Mouse (Mus musculus) hindbrain, embryonic 10.5 days (tissue): ENCODE measurements around the gene Ppfibp1. TPM values are rescaled to one million over a fixed set of nuclear protein-coding genes. Genes with fewer than 3 reads are reported as not detected.
"Not testable (repeated sequence)": the region's sequence is repeated elsewhere in the genome, so short reads cannot be mapped to it uniquely, and the experiment has no call there.

Experiments
- DNase-seq: peaks from one replicate; pipeline ENCODE4 v3.0.0-alpha.2; 2017; ENCODE audit warnings: low spot score
- H3K27ac ChIP-seq: fragments of 300-500 bp; sonication (generic); 2 replicates; pipeline ENCODE4 v1.5.1; 2016; ENCODE audit warnings: mild to moderate bottlenecking, moderate library complexity
- H3K27me3 ChIP-seq: fragments of 300-500 bp; sonication (generic); 2 replicates; pipeline ENCODE4 v1.6.1; 2016; ENCODE audit warnings: mild to moderate bottlenecking; ENCODE audit not compliant: poor library complexity, insufficient read depth, severe bottlenecking
- H3K36me3 ChIP-seq: fragments of 300-500 bp; sonication (generic); 2 replicates; pipeline ENCODE4 v1.6.1; 2016; ENCODE audit warnings: mild to moderate bottlenecking, moderate library complexity
- H3K4me1 ChIP-seq: fragments of 300-500 bp; sonication (generic); replicated peaks from 2 replicates; pipeline ENCODE4 v1.6.1; 2016; ENCODE audit warnings: mild to moderate bottlenecking
- H3K4me3 ChIP-seq: fragments of 300-500 bp; sonication (generic); 2 replicates; pipeline ENCODE4 v1.5.1; 2016; ENCODE audit warnings: mild to moderate bottlenecking, moderate library complexity
- H3K9me3 ChIP-seq: fragments of 300-500 bp; sonication (generic); 2 replicates; pipeline ENCODE4 v1.6.1; 2016; ENCODE audit warnings: mild to moderate bottlenecking, moderate library complexity
- WGBS: fragments of 180-500 bp; shearing (Covaris S2); methylation state at CpG from one replicate; pipeline ENCODE4 v1.1.7; 2016; 5-methylcytosine and 5-hydroxymethylcytosine counted together
- polyA plus RNA-seq: library from polyadenylated mRNA; unstranded; fragments of >200 nt; fragmentation: Nextera tagmentation; extraction: Ambion mirVana; gene quantifications from 2 replicates; pipeline ENCODE4 v1.2.1, GENCODE M21; 2016

Gene Ppfibp1
- polyA plus RNA-seq, 1 experiment from 2014 or later = 26.8 TPM

DNA sequence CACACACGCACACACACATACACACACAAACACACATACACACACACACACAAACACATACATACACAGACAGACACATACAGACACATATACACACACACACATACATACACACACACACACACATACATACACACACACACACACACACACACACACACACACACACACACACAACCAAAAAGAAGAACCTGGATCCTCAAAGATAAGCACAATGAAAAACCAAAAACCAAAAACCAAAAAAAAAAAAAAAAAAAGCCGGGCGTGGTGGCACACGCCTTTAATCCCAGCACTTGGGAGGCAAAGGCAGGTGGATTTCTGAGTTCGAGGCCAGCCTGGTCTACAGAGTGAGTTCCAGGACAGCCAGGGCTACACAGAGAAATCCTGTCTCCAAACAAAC lies 23.9 kb upstream of the Ppfibp1 start:
- H3K4me1 ChIP-seq, H3K27ac ChIP-seq, DNase-seq, H3K27me3 ChIP-seq, H3K9me3 ChIP-seq, H3K4me3 ChIP-seq, H3K36me3 ChIP-seq: not testable (repeated sequence)
- WGBS = 91% methylated on average over 5 of the region's 5 CpGs

DNA sequence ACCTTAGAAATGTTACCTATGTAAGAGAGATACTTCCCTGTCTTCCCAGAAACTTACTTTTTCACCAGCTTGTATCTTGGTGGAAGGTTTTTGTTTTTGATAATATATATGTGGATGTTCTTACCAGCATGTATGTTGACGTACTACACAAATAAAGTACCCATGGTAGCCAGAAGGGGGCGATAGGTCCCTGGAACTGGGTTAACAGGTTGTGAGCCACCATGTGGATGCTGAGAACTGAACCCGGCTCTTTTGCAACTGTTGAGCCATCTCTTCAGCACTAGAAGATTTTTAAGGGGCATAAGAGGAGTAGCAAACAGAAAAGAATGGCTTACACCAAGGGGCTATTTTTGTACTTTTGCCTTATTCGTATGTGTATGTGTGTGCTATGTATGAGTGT lies 22.6 kb upstream of the Ppfibp1 start:
- 82% methylated on average over 4 of the region's 4 CpGs for WGBS
- no peak overlapping the region for H3K27ac ChIP-seq

DNA sequence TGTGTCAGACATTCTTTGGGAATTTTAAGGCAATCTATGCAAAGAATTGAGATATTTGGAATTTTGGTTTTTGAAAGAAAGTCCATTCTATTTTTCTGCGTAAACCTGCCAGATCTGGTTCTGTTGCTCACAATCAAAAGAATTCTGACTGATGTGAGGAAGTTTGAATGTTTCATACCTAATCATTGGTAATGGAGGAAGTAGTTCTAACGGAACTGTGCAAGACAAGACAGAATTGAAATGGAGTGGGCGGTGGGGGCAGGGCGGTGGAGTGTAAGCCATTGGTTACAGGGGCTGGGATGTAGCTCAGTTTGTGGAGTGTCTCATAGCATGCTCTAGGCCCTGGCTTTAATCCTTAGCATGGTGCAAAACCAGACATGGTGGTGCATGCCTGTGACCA lies 16.3 kb upstream of the Ppfibp1 start:
- WGBS = 91% methylated on average over 4 of the region's 4 CpGs
- Histone ChIP-seq H3K27me3 (no peaks in the 10 kb centered on the region), H3K9me3 (peaks cover 5% of the 10 kb centered on the region), H3K27ac (no peak overlapping the region), H3K4me3 (no peak overlapping the region), H3K4me1 (no peaks in the 10 kb centered on the region), H3K36me3 (no peaks in the 10 kb centered on the region)
- no peak for DNase-seq

More for the DNA sequence above, 22.6 kb upstream of the Ppfibp1 start:
- Histone ChIP-seq H3K36me3 (no peaks in the 10 kb centered on the region), H3K9me3 (no peaks in the 10 kb centered on the region), H3K27me3 (no peaks in the 10 kb centered on the region), H3K4me1 (no peaks in the 10 kb centered on the region), H3K4me3 (no peak overlapping the region)
- DNase-seq = no peak

DNA sequence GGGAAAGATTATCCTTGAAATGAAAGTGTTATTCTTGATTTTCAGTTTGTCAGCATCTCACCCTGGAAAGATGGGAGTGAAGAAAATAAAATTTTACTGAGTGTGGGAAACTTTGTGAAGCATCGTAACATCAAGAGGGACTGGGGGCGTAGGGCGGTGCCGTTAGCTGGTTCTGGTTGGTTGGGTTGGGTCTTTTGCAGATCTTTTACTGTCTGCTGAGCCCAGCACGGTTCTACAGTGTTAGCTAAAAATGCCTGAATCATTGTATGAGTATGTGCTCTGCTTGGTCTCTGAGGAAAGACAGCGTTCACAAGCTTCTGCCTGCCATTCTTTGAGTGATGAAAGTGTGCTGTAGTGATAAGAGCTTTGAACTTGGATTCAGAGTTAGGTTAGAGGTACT lies 13.9 kb upstream of the Ppfibp1 start:
- WGBS = 83% methylated on average over 6 of the region's 6 CpGs
- no peak for DNase-seq
- no peak overlapping the region for H3K4me3 ChIP-seq

DNA sequence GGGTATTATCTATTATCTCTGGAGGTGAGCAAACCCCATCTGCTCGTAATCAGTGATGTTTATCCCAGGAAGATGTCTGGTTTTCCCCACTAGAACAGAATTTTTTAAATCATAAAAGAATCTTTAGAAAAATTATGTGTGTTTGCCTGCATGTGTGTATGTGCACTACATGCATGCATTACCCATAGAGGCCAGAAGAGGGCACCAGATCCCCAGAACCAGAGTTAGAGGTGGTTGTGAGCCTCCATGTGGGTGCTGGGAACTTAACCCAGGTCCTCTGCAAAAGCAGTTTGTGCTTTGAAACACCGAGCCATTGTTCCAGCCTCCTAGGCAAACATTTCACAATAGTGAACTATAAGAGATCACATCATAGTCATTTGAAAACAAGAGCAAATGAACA lies 11.5 kb upstream of the Ppfibp1 start:
- Histone ChIP-seq H3K27me3 (no peaks in the 10 kb centered on the region), H3K36me3 (no peaks in the 10 kb centered on the region), H3K9me3 (peaks cover 11% of the 10 kb centered on the region), H3K27ac (no peak overlapping the region), H3K4me1 (peaks cover 11% of the 10 kb centered on the region), H3K4me3 (no peak overlapping the region)
- DNase-seq = no peak
- WGBS = 92% methylated on average over 2 of the region's 2 CpGs

More for the DNA sequence above, 13.9 kb upstream of the Ppfibp1 start:
- H3K27me3 ChIP-seq = no peaks in the 10 kb centered on the region
- no peak overlapping the region for H3K27ac ChIP-seq
- no peaks in the 10 kb centered on the region for H3K36me3 ChIP-seq
- peaks cover 11% of the 10 kb centered on the region for H3K9me3 ChIP-seq
- H3K4me1 ChIP-seq = peaks cover 8% of the 10 kb centered on the region

DNA sequence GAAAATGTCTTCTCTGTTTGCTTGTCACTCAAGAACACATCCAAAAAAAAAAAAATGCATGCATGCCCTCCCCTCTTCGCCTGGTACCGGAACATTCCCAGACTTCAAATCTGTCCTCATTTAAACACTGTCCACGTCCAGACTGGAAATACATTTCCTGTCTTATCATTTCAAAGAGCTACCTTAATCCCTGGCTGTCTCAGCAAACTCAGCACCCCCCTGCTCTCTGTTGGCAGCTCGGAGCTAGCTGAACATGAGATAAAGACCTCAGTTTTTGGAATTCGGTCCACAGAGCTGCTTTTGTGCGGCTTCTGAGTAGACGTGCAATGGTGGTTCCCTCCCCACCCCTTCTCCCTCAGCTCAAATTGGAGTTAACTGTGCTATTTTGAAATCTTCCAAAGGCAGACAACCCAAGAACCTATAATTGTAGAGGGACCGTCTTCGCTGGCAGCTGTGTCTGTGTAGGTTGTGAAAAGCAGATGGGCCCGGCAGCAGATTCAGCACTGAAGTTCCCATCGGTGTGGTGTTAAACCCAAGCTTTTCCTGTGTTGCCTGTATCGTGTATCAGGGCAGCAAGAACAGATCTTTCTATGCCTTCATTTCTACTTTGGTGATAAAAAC lies 10.8 kb upstream of the Ppfibp1 start:
- WGBS = 93% methylated on average over 12 of the region's 12 CpGs
- Histone ChIP-seq H3K36me3 (no peaks in the 10 kb centered on the region), H3K27me3 (no peaks in the 10 kb centered on the region), H3K9me3 (peaks cover 11% of the 10 kb centered on the region), H3K27ac (no peak overlapping the region), H3K4me3 (no peak overlapping the region), H3K4me1 (peaks cover 11% of the 10 kb centered on the region)
- DNase-seq = no peak

DNA sequence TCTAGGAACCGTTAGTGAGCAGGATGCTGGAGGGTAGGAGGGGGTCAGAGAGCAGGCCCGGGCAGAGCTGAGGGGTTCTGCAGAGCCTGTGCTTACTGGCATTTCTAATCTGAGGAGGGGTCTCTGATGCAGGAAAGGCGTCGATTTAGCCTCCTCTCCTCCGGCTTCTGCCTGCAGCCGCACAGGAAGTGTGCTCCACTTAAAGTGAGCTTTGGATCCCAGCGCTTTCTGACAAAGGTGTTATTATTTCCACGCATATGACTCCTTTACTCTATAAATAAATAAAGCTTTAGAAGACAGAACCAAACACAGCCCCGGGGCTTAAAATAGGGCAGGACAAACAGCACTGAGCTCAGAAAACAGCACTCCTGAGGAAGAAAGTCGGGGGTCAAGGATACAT lies 9.4 kb upstream of the Ppfibp1 start:
- Histone ChIP-seq H3K27me3 (no peaks in the 10 kb centered on the region), H3K4me1 (peaks cover 11% of the 10 kb centered on the region), H3K27ac (no peak overlapping the region), H3K36me3 (no peaks in the 10 kb centered on the region), H3K9me3 (peaks cover 11% of the 10 kb centered on the region), H3K4me3 (no peak overlapping the region)
- no peak for DNase-seq
- WGBS = 50% methylated on average over 10 of the region's 10 CpGs

DNA sequence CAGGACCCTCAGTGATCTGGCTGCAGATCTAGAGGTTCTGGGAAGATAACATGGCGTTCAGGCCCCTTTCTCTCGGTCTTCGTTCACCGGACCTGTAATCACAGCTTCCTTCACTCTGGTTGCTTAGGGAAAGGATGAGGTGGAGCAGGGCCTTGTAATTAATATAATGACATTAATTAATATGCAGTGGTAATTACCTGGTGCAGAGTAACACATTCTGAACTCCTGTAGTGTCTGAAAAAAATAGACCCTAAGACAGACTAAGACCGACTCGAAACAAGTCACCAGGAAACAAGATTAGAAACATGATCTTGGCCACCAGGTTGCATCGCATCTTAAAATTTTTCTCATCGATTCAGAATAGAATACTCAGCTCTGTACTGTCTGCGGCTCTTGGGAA lies 8.4 kb upstream of the Ppfibp1 start:
- H3K27ac ChIP-seq = no peak overlapping the region
- no peak overlapping the region for H3K4me3 ChIP-seq
- WGBS = 90% methylated on average over 9 of the region's 9 CpGs
- peaks cover 18% of the 10 kb centered on the region for H3K4me1 ChIP-seq
- H3K36me3 ChIP-seq = no peaks in the 10 kb centered on the region
- H3K27me3 ChIP-seq = no peaks in the 10 kb centered on the region
- DNase-seq = no peak
- H3K9me3 ChIP-seq = peaks cover 11% of the 10 kb centered on the region

DNA sequence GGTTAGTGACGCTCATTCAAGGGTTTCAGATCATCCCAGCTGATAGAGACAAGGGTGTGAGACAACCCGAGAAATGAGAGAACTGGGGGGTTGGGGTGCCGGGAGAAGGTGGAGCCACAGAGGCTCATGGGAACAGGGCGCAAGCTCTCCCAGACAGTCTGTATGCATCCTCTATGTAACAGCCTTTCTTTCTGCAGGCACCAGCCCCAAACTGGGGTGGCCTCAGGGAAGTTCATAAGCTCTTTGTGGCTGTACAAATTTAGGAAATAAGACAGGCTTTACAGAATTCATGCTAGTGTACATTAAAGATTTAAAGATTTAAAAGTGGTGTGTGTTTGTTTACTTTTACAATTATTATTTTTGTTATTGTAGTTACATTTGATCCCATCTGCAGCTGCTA lies 8.0 kb upstream of the Ppfibp1 start:
- Histone ChIP-seq H3K27ac (no peak overlapping the region), H3K9me3 (peaks cover 11% of the 10 kb centered on the region), H3K4me3 (no peak overlapping the region), H3K4me1 (peaks cover 22% of the 10 kb centered on the region), H3K36me3 (no peaks in the 10 kb centered on the region), H3K27me3 (no peaks in the 10 kb centered on the region)
- DNase-seq = no peak
- 83% methylated on average over 4 of the region's 4 CpGs for WGBS

DNA sequence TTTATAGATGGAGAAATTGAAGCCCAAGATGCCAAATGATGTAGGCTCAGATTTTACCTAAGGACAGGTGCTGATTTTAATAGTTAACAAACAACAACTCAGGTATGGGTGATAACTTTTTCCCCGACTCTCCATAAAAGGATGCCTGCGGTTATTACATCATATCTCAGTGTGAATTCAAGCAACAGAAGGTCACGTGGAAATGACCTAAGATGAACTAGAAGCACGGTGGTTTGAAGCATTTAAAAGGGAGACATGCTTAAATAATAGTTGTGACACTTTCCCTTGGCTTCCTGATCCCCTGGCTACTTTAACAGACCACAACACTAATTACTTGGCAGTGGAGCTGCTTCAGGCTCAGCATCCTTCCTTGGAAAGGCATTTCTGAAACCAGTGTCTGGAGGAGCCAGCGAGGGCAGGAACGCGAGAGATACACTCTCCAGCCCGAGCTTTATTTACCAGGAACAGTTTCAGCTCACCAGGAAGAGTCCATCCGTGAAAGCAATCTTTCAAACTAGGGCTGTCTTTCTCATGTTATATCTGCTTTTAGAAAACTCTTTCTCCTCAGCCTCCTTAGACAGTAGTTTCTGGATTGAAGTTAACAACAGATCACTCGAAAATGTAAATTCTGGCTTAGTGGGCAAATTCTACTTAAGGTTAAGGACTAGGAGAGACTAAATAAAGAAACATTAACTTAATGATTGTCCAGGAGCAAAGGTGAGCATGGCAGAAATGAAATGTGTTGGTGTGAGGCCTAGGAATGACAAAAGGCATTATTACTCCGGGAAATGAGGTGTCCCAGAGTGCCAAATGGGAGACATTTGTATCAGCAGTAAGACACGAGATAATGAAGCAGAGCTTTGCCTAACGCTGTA lies 6.2 kb upstream of the Ppfibp1 start:
- Histone ChIP-seq H3K27ac (no peak overlapping the region), H3K9me3 (peaks cover 5% of the 10 kb centered on the region), H3K4me3 (no peak overlapping the region), H3K27me3 (no peaks in the 10 kb centered on the region), H3K4me1 (peaks cover 38% of the 10 kb centered on the region), H3K36me3 (no peaks in the 10 kb centered on the region)
- no peak for DNase-seq
- WGBS = 70% methylated on average over 13 of the region's 13 CpGs

DNA sequence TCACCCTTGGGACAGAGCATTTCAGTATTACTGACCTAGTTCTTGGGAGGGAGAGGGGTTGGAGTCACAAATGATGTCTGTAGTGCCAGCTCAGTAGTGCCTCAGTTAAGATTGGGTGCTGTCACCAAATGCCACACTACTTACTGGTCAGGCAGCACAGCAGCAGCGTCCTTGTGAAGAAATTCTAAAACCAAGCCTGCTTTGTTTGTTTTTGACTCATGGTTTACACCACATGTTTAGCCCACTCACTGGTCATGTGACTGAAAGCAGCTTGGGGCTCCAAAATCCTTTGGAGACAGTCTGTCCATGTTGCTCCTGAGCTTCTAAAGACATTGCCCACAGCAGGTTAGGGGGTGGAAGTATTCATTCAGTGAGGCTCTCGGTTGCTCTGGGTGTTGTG lies 4.9 kb upstream of the Ppfibp1 start:
- Histone ChIP-seq H3K27me3 (no peaks in the 10 kb centered on the region), H3K4me3 (no peak overlapping the region), H3K27ac (no peak overlapping the region), H3K4me1 (peaks cover 48% of the 10 kb centered on the region), H3K36me3 (no peaks in the 10 kb centered on the region), H3K9me3 (no peaks in the 10 kb centered on the region)
- DNase-seq = no peak
- WGBS = 63% methylated on average over 2 of the region's 2 CpGs

DNA sequence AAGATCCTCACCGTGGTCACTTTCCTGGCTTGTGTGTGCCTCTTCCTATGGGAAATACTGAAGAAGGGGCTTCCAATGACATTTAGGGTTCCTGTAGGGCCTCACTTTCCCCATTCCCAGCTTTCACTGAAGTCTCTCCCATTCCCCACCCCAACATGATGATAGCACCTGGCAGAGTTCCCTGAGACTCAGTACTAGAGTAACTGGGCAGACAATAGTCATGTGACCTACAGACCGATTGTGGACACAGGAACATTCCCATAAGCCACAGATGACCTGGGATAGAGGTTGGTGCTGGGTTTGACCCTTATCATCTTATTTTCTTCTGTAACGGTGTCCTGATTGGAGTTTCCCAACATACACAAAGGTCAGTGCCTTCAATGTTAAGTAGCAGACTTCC lies 4.1 kb upstream of the Ppfibp1 start:
- Histone ChIP-seq H3K4me1 (peaks cover 48% of the 10 kb centered on the region), H3K27me3 (peaks cover 1% of the 10 kb centered on the region; the same call in 1 of the 2 replicates), H3K4me3 (no peak overlapping the region), H3K9me3 (no peaks in the 10 kb centered on the region), H3K27ac (0 out of 2 replicates have a peak overlapping the region, but pooled peaks have one; percentile 71), H3K36me3 (no peaks in the 10 kb centered on the region)
- 93% methylated on average over 3 of the region's 3 CpGs for WGBS
- DNase-seq = no peak

DNA sequence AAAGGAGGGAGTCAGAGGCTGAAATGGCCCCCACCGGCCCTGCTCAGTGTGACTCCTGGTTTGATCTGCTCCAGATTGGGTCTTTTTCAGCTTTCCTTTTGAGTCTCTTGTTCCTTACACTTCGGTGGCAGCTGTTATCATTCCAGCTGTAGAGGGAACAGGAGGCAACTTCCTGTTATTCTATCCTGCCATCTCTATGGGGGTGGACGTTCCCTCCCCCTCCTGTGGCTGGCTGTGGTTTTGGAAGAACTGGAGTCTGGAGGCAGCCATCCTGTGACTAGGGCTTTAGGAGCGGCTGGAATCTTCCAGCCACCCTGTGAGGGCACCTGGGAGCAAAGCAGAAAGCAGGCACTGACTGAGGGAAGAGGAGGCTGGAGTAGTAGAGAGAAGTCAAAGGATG lies 3.4 kb upstream of the Ppfibp1 start:
- H3K27ac ChIP-seq = peak overlapping the region; percentile 71
- no peak for DNase-seq
- H3K4me3 ChIP-seq = no peak overlapping the region
- H3K9me3 ChIP-seq = no peaks in the 10 kb centered on the region
- 28% methylated on average over 4 of the region's 4 CpGs for WGBS
- H3K36me3 ChIP-seq = no peaks in the 10 kb centered on the region
- peaks cover 5% of the 10 kb centered on the region; the same call in 1 of the 2 replicates for H3K27me3 ChIP-seq
- H3K4me1 ChIP-seq = peaks cover 55% of the 10 kb centered on the region
